Mouse (Mus musculus): ENCODE measurements around the gene Tmem263. TPM values are rescaled to one million over a fixed set of nuclear protein-coding genes. Genes with fewer than 3 reads are reported as not detected.

Tmem263 gene
- polyA plus RNA-seq, 1 experiment from 2014 or later, result 15.0 TPM

- 75% methylated on average over 5 of the region's 5 CpGs for WGBS (ENCODE audit: insufficient replicate concordance)
Observed at GRCm38 (mm10) chr10:85149226-85149625, 46.8 kb downstream of the Tmem263 start.

GRCm38 (mm10) chr10:85154195-85154594, 51.8 kb downstream of the Tmem263 start:
- Histone ChIP-seq H3K27ac (ENCODE audit: low read depth) (no peak overlapping the region), H3K36me3 (replicated peaks; ENCODE audit: insufficient read depth, low read length) (peaks cover 2% of the 10 kb centered on the region; the same call in 1 of the 2 replicates), H3K4me2 (ENCODE audit: low read depth, low read length) (no peak overlapping the region), H3K9me3 (ENCODE audit: low read length) (no peaks in the 10 kb centered on the region), H3K9ac (replicated peaks) (no peak overlapping the region), H3K4me3 (ENCODE audit: low read depth, low read length) (no peak overlapping the region), H3K4me1 (ENCODE audit: insufficient read depth) (no peaks in the 10 kb centered on the region), H3K27me3 (ENCODE audit: insufficient read depth, low read length) (no peaks in the 10 kb centered on the region)
- WGBS (ENCODE audit: insufficient replicate concordance), result 5% methylated on average over 2 of the region's 2 CpGs
- TF ChIP-seq EP300 (IDR thresholded peaks at IDR 0.05; ENCODE audit: low read depth) (no peak), CTCF (IDR thresholded peaks at IDR 0.05; ENCODE audit: low read depth) (peak; percentile 81)
- ATAC-seq (peak; percentile 59), DNase-seq (peak; percentile 57)

More at GRCm38 (mm10) chr10:85149226-85149625, 46.8 kb downstream of the Tmem263 start:
- H3K9ac ChIP-seq (replicated peaks), result no peak overlapping the region
- TF ChIP-seq EP300 (IDR thresholded peaks at IDR 0.05; ENCODE audit: low read depth) (no peak), CTCF (IDR thresholded peaks at IDR 0.05; ENCODE audit: low read depth) (no peak)
- H3K36me3 ChIP-seq (replicated peaks; ENCODE audit: insufficient read depth, low read length), result peaks cover 17% of the 10 kb centered on the region
- H3K27me3 ChIP-seq (ENCODE audit: insufficient read depth, low read length), result no peaks in the 10 kb centered on the region
- no peak overlapping the region for H3K4me2 ChIP-seq (ENCODE audit: low read depth, low read length)
- H3K9me3 ChIP-seq (ENCODE audit: low read length), result no peaks in the 10 kb centered on the region
- no peak overlapping the region for H3K4me3 ChIP-seq (ENCODE audit: low read depth, low read length)
- DNase-seq (no peak), ATAC-seq (no peak)
- no peaks in the 10 kb centered on the region for H3K4me1 ChIP-seq (ENCODE audit: insufficient read depth)
- no peak overlapping the region for H3K27ac ChIP-seq (ENCODE audit: low read depth)

GRCm38 (mm10) chr10:85157451-85157850, 55.0 kb downstream of the Tmem263 start:
- Histone ChIP-seq H3K4me2 (ENCODE audit: low read depth, low read length) (no peak overlapping the region), H3K4me3 (ENCODE audit: low read depth, low read length) (no peak overlapping the region), H3K36me3 (replicated peaks; ENCODE audit: insufficient read depth, low read length) (no peaks in the 10 kb centered on the region; the same call in 1 of the 2 replicates), H3K27me3 (ENCODE audit: insufficient read depth, low read length) (no peaks in the 10 kb centered on the region), H3K9me3 (ENCODE audit: low read length) (no peaks in the 10 kb centered on the region), H3K4me1 (ENCODE audit: insufficient read depth) (peaks cover 3% of the 10 kb centered on the region), H3K9ac (replicated peaks) (no peak overlapping the region), H3K27ac (ENCODE audit: low read depth) (no peak overlapping the region)
- DNase-seq (no peak), ATAC-seq (no peak)
- TF ChIP-seq CTCF (IDR thresholded peaks at IDR 0.05; ENCODE audit: low read depth) (no peak), EP300 (IDR thresholded peaks at IDR 0.05; ENCODE audit: low read depth) (no peak)
- WGBS (ENCODE audit: insufficient replicate concordance), result 83% methylated on average over 7 of the region's 7 CpGs

- H3K27ac ChIP-seq (ENCODE audit: low read depth), result no peak overlapping the region
- TF ChIP-seq EP300 (IDR thresholded peaks at IDR 0.05; ENCODE audit: low read depth) (no peak), CTCF (IDR thresholded peaks at IDR 0.05; ENCODE audit: low read depth) (no peak)
- no peaks in the 10 kb centered on the region for H3K9me3 ChIP-seq (ENCODE audit: low read length)
- no peaks in the 10 kb centered on the region; the same call in 1 of the 2 replicates for H3K36me3 ChIP-seq (replicated peaks; ENCODE audit: insufficient read depth, low read length)
- H3K27me3 ChIP-seq (ENCODE audit: insufficient read depth, low read length), result no peaks in the 10 kb centered on the region
- no peak overlapping the region for H3K9ac ChIP-seq (replicated peaks)
- no peak overlapping the region for H3K4me3 ChIP-seq (ENCODE audit: low read depth, low read length)
- no peak overlapping the region for H3K4me2 ChIP-seq (ENCODE audit: low read depth, low read length)
- H3K4me1 ChIP-seq (ENCODE audit: insufficient read depth), result peaks cover 3% of the 10 kb centered on the region
- no peak for DNase-seq
- 65% methylated on average over 1 of the region's 1 CpGs for WGBS (ENCODE audit: insufficient replicate concordance)
- ATAC-seq, result no peak
Observed at GRCm38 (mm10) chr10:85159989-85160619, 57.7 kb downstream of the Tmem263 start.

GRCm38 (mm10) chr10:85161745-85162351, 59.4 kb downstream of the Tmem263 start:
- peak; percentile 92 for ATAC-seq
- Histone ChIP-seq H3K4me3 (ENCODE audit: low read depth, low read length) (no peak overlapping the region), H3K9ac (replicated peaks) (no peak overlapping the region), H3K4me1 (ENCODE audit: insufficient read depth) (peaks cover 3% of the 10 kb centered on the region), H3K4me2 (ENCODE audit: low read depth, low read length) (no peak overlapping the region), H3K36me3 (replicated peaks; ENCODE audit: insufficient read depth, low read length) (no peaks in the 10 kb centered on the region), H3K27me3 (ENCODE audit: insufficient read depth, low read length) (no peaks in the 10 kb centered on the region), H3K27ac (ENCODE audit: low read depth) (peak overlapping the region; percentile 67; the same call in 1 of the 2 replicates), H3K9me3 (ENCODE audit: low read length) (no peaks in the 10 kb centered on the region)
- 57% methylated on average over 5 of the region's 5 CpGs for WGBS (ENCODE audit: insufficient replicate concordance)
- no peak for DNase-seq
- TF ChIP-seq EP300 (IDR thresholded peaks at IDR 0.05; ENCODE audit: low read depth) (no peak), CTCF (IDR thresholded peaks at IDR 0.05; ENCODE audit: low read depth) (no peak)

GRCm38 (mm10) chr10:85164791-85165190, 62.4 kb downstream of the Tmem263 start:
- WGBS (ENCODE audit: insufficient replicate concordance), result 86% methylated on average over 13 of the region's 13 CpGs
- H3K36me3 ChIP-seq (replicated peaks; ENCODE audit: insufficient read depth, low read length), result no peaks in the 10 kb centered on the region

More at GRCm38 (mm10) chr10:85164791-85165190, 62.4 kb downstream of the Tmem263 start:
- Histone ChIP-seq H3K9ac (replicated peaks) (no peak overlapping the region), H3K4me1 (ENCODE audit: insufficient read depth) (peaks cover 3% of the 10 kb centered on the region), H3K4me2 (ENCODE audit: low read depth, low read length) (no peak overlapping the region), H3K27ac (ENCODE audit: low read depth) (no peak overlapping the region), H3K27me3 (ENCODE audit: insufficient read depth, low read length) (no peaks in the 10 kb centered on the region), H3K9me3 (ENCODE audit: low read length) (no peaks in the 10 kb centered on the region), H3K4me3 (ENCODE audit: low read depth, low read length) (no peak overlapping the region)
- ATAC-seq (no peak), DNase-seq (no peak)
- no peak for TF ChIP-seq EP300 (IDR thresholded peaks at IDR 0.05; ENCODE audit: low read depth)
- TF ChIP-seq CTCF (IDR thresholded peaks at IDR 0.05; ENCODE audit: low read depth), result no peak

All from liver, postnatal 0 days (tissue).